Mouse (Mus musculus): ENCODE measurements around the gene Tesk2.
"Not testable (repeated sequence)": the region's sequence is repeated elsewhere in the genome, so short reads cannot be mapped to it uniquely, and the experiment has no call there.

The Tesk2 gene

DNA sequence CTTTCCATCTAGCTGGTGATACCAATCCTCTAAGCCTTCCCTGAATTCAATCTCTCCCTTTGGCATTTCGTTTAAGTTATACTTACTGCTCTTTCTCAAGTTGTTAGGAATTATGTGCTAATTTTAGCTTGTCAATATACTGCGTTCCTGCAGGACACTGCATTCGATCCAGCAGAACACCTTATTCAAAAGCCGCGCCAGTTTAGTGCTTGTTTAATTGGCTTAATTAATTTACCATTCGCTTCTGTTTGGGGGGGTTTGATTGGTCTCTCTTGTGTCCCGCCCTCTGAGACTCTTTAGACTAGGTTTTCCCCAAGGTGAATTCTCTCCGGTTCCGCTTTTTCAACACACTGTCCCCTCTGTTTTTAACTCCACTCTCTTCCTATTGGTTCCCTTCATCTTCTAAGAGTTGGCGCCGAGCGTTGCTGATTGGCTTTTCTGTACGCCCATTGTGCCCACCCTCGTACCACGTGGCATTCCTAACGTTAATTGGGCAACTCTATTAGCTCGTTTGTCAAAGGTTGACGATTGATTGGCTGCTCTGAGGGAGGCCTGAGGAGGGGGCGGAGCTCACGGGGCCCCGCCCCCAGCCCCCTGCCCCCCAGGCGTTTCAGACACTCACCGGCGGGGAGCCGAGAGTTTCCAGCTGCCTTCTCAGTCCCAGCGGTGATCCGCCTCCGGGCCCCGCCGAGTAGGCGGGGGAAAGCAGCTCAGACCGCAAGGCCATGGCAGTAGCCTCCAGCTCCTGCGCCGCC lies at the start of gene Tesk2:
Gene Tesk2 (plus strand): TSS at position 606 of the 755 bp plus-strand sequence.
- in situ Hi-C loops (cut with MboI, MseI) = no loop called here

DNA sequence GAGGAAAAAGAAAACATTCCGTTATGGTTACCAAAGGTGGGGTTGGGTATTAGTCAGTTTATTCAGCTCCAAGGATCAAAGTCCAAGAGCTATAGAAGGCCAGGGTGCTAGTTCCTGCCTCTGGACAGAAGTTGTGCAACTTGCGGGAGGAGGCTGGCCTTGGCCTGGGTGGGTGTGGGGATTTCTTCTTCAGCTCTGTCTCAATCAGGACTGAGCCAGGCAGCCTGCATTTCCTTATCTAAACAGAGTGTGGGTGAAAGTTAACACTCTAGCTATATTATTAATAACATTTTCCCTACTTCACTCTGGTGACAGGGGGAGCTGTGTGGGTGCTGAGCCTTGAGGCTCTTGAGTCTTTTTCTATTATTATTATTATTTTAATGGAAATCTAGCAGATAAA lies 48.0 kb upstream of the Tesk2 start:
- in situ Hi-C loops (cut with MboI, MseI) = no loop called here

DNA sequence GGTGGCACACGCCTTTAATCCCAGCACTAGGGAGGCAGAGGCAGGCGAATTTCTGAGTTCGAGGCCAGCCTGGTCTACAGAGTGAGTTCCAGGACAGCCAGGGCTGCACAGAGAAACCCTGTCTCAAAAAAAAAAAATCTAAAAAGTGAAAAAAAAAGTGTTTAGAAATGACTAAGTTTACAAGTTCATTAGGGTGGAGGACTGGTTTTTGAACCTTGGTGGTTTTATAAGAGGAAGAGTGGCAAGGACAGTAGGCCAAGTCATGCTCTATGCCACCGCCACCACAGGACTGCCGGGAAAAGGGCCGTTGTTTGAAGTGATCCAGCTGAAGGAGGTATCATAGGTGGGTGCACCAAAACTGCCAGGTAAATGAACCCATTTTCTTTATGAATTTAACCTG lies 46.0 kb upstream of the Tesk2 start:
- in situ Hi-C loops (cut with MboI, MseI) = not testable (repeated sequence)

DNA sequence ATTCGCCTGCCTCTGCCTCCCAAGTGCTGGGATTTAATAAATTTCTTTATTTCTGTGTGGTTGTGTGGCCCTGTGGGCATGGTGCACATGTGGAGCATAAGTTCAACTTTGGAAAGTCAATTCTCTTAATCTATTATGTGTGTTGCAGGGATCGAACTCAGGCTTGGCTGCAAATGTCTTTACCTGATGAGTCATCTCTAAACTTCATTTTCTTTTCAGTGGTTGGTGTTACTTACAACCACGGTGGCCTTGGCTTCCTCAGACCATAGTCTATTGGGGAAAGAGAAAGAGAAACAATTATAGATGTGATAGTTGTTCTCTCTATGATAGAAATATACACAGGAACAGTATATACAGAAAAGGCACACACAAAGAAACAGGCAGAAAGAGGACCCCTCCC lies 44.7 kb upstream of the Tesk2 start:
- in situ Hi-C loops (cut with MboI, MseI) = no loop called here

DNA sequence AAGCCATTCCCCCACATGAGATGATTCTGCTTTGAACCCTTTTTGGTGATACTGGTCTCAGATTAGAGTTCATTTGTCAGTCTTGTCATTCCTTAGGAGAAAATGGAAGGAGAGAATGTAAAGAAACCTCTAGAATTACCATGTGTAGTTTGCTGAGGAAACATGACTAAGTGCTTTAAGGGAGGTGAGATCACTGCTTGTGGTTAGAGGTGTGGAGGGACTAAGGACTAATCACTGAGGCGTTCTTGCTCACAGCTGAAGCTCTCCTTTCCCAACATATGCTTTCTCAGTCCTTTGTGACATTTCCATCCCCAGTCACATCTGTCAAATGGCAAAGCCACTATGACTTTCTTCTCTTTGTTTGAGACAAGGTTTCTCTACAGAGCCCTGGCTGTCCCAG lies 42.9 kb upstream of the Tesk2 start:
- in situ Hi-C loops (cut with MboI, MseI) = no loop called here

DNA sequence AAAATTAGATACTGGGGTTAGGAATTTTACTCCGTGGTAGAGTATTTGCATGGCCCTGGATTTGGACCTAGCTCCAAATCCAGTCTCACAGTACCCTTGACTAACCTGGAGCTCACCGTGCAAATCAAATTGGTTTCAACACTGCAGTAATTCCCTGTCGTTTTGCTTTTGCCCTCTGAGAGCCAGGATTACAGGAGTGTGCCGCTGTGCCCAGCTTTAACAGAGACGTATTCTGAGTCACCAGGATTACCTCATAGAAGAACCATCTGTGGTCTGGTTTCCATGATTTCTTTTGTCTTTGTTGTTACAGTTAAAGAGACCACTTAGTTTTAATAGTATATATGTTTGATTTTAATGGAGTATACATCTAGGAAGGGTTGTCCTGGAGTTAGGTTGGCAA lies 41.6 kb upstream of the Tesk2 start:
- in situ Hi-C loops (cut with MboI, MseI) = no loop called here

DNA sequence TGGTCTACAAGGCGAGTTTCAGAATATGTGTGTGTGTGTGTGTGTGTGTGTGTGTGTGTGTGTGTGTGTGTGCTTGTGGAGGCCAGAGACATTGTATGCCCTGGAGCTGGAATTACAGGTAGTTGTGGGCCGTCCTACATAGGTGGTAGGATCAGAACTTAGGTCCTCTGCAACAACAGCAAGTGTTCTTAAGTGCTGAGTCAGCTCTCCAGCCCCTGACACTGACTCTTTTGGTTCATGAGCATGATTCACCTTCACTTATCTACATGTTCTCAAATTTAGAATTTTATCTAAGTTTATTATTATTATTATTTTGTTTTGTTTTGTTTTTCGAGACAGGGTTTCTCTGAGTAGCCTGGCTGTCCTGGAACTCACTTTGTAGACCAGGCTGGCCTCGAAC lies 40.2 kb upstream of the Tesk2 start:
- in situ Hi-C loops (cut with MboI, MseI) = not testable (repeated sequence)

DNA sequence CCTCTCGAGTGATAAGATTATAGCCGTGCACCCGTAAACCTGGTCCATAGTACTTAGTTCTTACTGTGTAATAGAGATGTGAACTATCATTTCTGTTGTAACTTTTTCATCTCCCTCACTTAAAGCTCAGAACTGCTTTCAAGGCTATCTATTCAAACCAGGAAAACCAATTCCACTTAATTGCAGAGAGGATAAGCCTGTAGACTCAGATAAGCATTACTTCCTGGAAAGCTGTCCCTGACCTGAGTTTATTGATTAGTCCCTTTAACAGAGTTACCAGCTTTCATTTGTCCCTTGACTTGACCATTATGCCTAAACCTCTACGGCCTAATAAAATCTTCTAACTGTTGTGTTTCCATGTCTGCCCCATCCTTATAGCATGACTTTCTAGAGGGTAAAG lies 36.8 kb upstream of the Tesk2 start:
- in situ Hi-C loops (cut with MboI, MseI) = no loop called here

DNA sequence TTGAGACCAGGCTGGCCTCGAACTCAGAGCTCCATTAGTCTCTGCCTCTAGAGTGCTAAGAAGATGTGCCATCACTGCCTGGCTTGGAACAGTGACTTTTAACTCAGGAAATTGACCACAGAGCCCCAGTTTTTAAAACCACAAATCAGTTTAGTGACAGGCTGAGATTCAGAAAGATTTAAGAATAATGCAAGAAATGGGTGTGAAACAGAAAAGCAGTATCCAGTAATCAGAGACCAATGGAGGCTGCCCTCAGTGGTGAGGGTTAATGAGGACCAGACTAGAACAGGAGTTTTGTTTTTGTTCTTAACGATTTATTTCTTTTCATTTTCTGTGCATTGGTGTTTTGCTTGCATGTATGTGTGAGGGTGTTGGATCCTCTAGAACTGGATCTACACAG lies 36.1 kb upstream of the Tesk2 start:
- in situ Hi-C loops (cut with MboI, MseI) = no loop called here

DNA sequence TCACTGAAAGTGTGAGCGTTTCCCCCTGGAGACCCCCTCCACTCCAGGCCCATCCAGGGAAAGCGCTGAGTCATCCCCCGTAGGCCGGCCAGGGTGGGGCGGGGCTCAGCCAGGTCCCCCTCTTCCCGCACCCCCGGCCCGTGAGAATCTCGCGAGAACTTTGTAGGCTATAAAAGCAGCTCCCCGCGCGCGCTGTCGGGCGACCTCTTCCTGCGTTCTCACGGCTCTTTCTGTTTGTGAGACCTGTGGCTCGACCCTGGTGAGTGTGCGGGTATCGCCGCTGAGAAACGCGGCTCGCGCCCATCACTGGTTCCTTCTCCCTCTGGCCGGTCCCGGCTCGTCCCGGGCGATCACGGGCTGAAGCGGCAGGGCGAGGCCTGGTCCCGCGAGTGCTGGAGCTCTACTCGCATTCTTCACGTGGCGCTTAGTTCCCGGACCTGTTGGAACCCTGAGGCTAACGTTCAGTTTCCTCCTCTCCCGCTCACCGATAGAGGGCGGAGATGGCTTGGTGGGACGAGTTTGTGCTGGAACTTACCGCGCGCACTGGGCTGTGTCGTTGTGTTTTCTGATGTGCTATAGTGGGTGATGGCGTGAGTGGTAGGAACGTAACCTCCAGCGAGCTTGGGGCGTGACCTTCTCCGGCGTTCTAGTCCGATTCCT lies 35.2 kb upstream of the Tesk2 start, which contains the start of gene Prdx1:
Gene Prdx1 (plus strand): TSS at position 143 of the 660 bp plus-strand sequence.
- in situ Hi-C loops (cut with MboI, MseI) = no loop called here

DNA sequence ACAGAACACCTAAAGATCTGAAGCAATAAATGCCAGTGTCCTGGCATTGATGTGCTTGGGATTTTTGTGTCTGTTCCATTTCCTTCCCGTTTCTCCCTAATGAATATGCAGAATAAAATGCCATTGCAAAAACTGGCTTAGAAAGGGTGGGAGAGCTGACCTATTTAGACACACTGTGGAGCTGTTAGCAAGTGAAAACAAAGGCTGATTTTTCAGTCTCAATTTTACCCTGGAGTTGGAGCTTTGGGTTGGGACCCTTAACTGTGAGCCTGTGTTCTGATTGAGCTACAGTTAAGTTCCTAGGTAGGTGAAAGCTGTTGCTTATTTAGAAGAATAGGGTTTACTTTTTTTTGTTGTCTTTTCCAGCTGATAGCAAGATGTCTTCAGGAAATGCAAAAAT lies 33.7 kb upstream of the Tesk2 start:
- in situ Hi-C loops (cut with MboI, MseI) = no loop called here

DNA sequence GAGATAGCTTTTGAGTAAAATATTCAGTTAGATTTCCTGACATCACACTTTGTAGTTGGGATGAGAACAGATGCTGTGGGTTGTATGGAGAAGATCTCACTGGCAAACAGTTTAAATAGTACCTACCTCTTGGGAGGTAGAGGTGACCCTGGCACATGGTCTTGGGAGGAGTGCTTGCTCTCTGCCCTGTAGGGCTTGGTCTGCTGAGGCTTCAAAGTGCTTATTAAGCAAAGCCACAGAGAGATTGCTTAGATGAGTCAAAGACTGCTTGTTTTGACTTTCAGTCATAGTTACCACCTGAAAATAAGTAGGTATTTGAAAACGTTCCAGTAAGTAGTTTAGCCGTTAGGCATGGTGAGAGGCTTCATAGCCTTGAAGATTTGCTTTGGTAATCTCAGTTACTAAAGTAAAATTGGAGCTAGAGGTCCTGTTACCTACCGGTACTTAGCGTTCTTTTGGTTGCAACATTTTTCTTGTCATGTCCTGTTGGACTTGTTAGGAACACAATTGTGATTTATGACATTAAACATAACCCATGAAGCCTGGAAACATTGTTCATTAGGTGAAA lies 31.4 kb upstream of the Tesk2 start:
- in situ Hi-C loops (cut with MboI, MseI) = no loop called here

DNA sequence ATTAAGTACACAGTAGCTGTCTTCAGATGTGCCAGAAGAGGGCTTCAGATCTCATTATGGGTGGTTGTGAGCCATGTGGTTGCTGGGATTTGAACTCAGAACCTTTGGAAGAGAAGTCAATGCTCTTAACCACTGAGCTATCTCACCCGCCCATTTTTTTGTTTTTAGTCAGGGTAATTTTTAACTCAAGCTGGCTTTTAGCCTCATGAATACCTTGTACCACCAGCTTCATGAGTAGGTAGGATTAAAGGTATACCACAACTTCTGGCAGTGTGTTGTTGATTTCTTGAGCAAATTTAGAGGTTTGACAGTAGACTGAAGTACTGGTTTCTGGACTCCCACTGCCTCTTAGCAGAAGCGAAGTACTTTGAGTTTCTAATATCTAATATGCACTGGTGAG lies 28.6 kb upstream of the Tesk2 start:
- in situ Hi-C loops (cut with MboI, MseI) = no loop called here

DNA sequence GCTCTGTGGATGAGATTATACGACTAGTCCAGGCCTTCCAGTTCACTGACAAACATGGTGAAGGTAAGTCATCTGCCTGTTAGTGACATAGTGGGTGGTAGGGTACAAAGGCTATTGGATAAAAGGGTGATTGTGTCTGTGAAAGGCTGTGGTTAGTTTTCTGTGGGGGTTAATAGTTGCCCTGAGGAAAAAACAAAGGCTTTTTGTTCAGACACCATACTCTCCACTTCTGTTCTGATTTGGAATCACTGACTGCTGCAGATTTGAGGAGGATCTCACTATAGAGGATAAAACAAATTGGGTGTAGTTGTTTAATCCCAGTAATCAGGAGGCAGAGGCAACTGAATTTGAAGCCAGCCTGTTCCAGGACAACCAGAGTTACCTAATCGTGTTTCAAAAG lies 27.0 kb upstream of the Tesk2 start:
- in situ Hi-C loops (cut with MboI, MseI) = no loop called here

DNA sequence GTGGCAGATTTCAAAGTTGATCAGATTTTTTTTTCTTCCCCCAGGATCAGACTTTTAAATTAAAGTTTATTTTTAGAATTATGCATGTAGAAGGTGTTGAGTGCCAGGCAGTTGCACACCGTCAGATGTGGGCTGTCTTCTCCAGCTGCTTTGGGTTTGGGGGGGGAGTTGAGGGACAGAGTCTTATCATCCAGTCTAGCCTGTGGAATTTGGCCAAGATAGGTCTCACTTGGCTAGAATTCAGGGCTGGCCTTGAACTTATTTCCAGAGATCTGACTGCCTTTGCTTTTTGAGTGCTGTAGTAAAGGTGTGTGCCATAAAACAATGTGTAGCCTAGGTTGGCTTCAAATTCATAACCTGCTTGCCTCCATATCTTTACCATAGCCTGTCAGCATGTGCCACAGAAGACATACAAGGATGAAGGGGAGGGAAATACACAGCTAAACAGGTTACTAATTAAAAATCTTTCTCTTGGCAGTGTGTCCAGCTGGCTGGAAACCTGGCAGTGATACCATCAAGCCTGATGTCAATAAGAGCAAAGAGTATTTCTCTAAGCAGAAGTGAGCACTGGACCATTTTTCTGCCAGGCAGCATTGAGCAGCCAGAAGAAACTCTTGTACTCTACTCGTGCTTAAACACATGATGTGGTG lies 21.9 kb upstream of the Tesk2 start:
- in situ Hi-C loops (cut with MboI, MseI) = no loop called here

DNA sequence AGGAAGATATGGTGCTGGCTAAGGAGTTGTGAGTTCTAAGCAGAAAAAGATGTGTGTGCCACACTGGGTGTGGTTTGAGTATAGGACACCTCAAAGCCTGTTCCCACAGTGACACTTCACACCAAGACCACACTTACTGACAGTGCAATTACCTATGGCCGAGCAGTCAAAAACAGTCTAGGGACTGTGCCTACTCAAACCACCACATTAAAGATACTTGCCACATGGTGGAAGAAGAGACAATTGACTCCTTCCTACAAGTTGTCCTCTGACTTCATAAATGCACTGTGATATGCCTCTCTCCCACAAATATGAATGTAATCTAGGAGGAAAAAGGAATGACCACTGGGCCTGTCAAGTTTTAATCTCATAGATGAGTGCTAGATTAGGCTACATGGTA lies 19.8 kb upstream of the Tesk2 start:
- in situ Hi-C loops (cut with MboI, MseI) = no loop called here

DNA sequence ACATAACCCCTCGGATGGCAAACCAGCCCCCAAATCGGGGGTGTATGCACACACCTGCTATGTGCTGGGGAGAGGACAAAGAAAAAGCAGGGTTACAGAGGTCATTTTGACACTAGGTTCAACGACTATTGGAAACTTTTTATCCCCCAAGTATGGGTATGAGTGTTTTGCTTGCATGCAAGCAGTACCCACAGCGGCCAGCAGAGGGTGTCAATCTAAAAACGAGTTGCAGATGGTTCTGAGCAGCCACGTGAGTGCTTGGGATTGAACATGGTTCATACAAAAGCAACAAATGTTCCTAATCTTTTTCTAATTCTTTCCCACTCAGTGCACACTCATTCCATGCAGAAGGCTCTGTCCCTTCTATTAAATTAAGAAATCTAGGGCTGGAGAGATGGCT lies 16.9 kb upstream of the Tesk2 start:
- in situ Hi-C loops (cut with MboI, MseI) = no loop called here

DNA sequence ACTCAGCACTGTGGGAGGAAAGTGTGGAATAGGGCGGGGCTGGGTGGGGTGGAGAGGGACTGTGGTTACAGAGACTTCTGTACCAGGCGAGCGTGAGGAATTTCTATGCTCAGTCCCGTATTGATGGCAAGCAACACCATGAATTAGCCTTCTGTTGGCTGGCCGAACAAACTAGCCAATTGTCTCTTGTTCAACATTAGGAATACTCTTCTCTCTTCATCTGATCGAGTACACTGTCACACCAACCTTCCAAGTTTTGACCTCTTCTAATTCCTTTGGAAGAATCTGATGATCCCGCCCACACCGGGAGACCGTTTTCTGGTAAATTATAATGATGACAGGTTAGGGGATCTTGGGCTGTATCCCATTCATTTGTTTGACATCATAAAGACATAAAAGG lies 13.1 kb upstream of the Tesk2 start:
- in situ Hi-C loops (cut with MboI, MseI) = no loop called here

DNA sequence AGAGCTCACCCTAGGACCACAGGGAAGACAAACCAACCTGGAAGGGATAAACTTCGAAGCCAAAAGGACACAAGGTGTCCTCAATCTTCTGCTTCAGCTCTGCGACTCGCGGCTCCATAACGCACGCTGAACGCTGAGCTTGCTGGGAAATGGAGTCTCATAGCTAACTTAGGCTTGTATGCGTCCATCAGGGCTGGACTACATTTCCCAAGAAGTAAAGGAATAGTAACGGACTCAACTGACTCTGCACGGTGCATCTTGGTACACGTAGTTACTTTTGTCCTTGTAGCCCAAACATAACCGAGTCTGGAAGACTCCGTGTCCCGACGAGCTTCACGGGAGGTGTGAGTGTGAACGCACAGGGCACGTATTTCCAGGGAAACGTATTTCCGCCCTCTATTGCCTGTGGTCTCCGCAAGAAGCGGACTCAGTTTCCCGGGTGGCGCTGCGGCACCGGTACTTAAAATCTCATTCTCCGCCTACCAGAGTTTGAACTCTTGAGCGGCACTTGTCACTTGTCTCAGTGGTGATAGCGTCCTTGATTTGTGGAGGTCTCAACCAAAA lies 12.5 kb upstream of the Tesk2 start, which contains the start of the genes Mmachc and Ccdc163:
Gene Mmachc (minus strand): TSS at position 206 of the 564 bp plus-strand sequence.
Gene Ccdc163 (plus strand): TSS at position 309 of the 564 bp plus-strand sequence.
- in situ Hi-C loops (cut with MboI, MseI) = no loop called here

DNA sequence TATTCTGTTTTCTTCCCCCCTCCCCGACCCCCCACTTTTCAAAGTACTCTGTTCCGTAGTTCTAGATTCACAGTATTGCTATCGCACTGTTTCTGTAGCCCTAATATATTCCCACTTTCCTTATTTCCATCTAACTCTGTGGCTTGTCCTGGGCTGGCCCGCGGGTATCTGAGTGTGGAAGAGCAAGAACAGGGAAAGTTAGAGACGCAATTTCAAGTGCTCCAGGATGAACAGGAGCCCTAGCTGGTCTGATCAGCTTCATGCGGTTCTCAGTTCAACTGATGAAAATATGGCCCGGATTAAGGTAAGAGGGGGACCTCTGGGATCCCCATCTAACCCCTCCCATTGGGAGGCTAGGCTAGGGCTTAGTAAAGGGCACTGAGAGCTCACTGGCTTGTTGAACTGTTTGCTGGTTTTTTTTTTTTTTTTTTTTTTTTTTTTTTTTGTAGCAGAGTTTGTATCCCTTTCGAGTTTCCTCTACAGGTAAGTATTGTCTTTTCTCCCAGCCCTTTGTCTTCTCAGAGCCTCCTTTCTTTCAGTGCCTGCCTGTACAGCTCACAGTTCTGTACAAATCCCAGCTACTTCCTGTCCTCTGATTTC lies 11.9 kb upstream of the Tesk2 start:
- in situ Hi-C loops (cut with MboI, MseI) = no loop called here

DNA sequence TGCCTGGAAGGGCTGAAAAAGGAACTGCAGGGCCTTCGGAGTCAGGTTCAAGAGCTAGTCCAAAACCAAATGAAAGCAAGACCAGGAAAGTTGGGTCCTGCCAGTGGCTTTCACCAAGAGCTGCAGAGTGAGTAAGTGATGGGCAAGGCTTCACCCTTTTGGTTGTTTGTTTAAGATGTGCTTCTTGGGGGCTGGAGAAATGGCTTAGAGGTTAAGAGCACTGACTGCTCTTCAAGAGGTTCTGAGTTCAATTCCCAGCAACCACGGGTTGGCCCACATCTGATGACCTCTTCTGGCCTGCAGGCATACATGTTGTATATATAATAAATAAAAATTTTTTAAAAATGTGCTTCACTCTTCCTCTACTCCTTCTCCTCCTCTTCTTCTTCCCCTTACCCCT lies 10.6 kb upstream of the Tesk2 start:
- in situ Hi-C loops (cut with MboI, MseI) = no loop called here

DNA sequence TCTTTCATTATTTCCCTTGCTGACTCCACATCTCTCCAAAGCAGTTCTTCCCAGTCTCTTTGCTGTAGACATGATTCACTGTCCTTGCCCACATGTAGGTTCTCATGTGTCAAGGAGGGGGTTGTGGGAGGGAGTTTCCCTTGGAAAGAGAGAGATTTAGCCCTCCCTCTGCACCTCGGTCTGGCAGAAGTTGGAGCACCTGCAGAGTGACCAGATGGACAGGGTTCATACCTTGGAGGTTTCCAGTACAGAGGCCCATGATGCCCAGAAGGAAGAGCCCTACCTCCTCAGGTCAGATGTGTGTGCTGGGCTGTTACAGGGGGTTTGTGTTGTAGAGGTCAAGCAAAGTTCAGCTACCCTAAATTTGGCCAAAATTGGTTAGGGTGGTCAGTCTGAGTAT lies 8.2 kb upstream of the Tesk2 start:
- in situ Hi-C loops (cut with MboI, MseI) = no loop called here

Data from T-helper 2 cell (primary cell).